Mouse (Mus musculus): ENCODE measurements around the gene Coq7. TPM values are rescaled to one million over a fixed set of nuclear protein-coding genes. Genes with fewer than 3 reads are reported as not detected.

Gene Coq7
- polyA plus RNA-seq (2016; fragmentation: Nextera tagmentation; extraction: Ambion mirVana): 100 and 101 TPM in 2 replicates

GRCm38 (mm10) chr7:118533178-118533578 lies at the start of gene Coq7:
TSS of gene Coq7 (minus strand) at chr7:118533356.
- peak; percentile 100 for ATAC-seq (ENCODE audit: low FRiP score, low read depth)
- H3K4me1 ChIP-seq: no peaks in the 10 kb centered on the region
- peak within 1 kb of the TSS; percentile 90 for H3K27ac ChIP-seq
- peak within 1 kb of the TSS; percentile 69 for H3K4me2 ChIP-seq (replicated peaks)
- no peaks in the 10 kb centered on the region for H3K27me3 ChIP-seq (replicated peaks)
- H3K36me3 ChIP-seq: peaks cover 9% of the 10 kb centered on the region
- H3K9ac ChIP-seq: peak within 1 kb of the TSS; percentile 68
- peak within 1 kb of the TSS; percentile 71 for H3K4me3 ChIP-seq
- WGBS: 0% methylated on average over 31 of the region's 31 CpGs
- no peaks in the 10 kb centered on the region for H3K9me3 ChIP-seq

- Histone ChIP-seq H3K4me2 (replicated peaks) (no peak overlapping the region), H3K9ac (no peak overlapping the region), H3K4me3 (no peak overlapping the region), H3K27me3 (replicated peaks) (no peaks in the 10 kb centered on the region), H3K27ac (no peak overlapping the region), H3K9me3 (peaks cover 10% of the 10 kb centered on the region; the same call in 1 of the 2 replicates), H3K4me1 (peaks cover 10% of the 10 kb centered on the region), H3K36me3 (0 out of 2 replicates have a peak, but pooled peaks cover 2% of the 10 kb centered on the region)
- ATAC-seq (ENCODE audit: low FRiP score, low read depth): no peak
- 48% methylated on average over 2 of the region's 2 CpGs for WGBS
Measured at GRCm38 (mm10) chr7:118579938-118580337, 46.8 kb upstream of the Coq7 start.

GRCm38 (mm10) chr7:118578269-118578668 lies 45.1 kb upstream of the Coq7 start:
- Histone ChIP-seq H3K4me1 (peaks cover 6% of the 10 kb centered on the region; the same call in 1 of the 2 replicates), H3K9ac (no peak overlapping the region), H3K9me3 (peaks cover 13% of the 10 kb centered on the region; the same call in 1 of the 2 replicates), H3K4me3 (no peak overlapping the region), H3K27ac (no peak overlapping the region), H3K4me2 (replicated peaks) (no peak overlapping the region), H3K36me3 (peaks cover 7% of the 10 kb centered on the region; the same call in 1 of the 2 replicates), H3K27me3 (replicated peaks) (no peaks in the 10 kb centered on the region)
- 64% methylated on average over 3 of the region's 3 CpGs for WGBS
- no peak for ATAC-seq (ENCODE audit: low FRiP score, low read depth)

GRCm38 (mm10) chr7:118572039-118572438 lies 38.9 kb upstream of the Coq7 start:
- Histone ChIP-seq H3K9ac (no peak overlapping the region), H3K4me1 (peaks cover 16% of the 10 kb centered on the region), H3K27me3 (replicated peaks) (no peaks in the 10 kb centered on the region), H3K4me3 (no peak overlapping the region), H3K9me3 (0 out of 2 replicates have a peak, but pooled peaks cover 8% of the 10 kb centered on the region), H3K27ac (no peak overlapping the region), H3K4me2 (replicated peaks) (no peak overlapping the region), H3K36me3 (peaks cover 5% of the 10 kb centered on the region; the same call in 1 of the 2 replicates)
- WGBS: 45% methylated on average over 5 of the region's 5 CpGs
- ATAC-seq (ENCODE audit: low FRiP score, low read depth): no peak

- Histone ChIP-seq H3K9me3 (0 out of 2 replicates have a peak, but pooled peaks cover 8% of the 10 kb centered on the region), H3K27me3 (replicated peaks) (no peaks in the 10 kb centered on the region), H3K4me1 (peaks cover 16% of the 10 kb centered on the region), H3K27ac (no peak overlapping the region), H3K36me3 (peaks cover 5% of the 10 kb centered on the region; the same call in 1 of the 2 replicates), H3K9ac (no peak overlapping the region), H3K4me2 (replicated peaks) (no peak overlapping the region), H3K4me3 (no peak overlapping the region)
- no peak for ATAC-seq (ENCODE audit: low FRiP score, low read depth)
- WGBS: 60% methylated on average over 5 of the region's 5 CpGs
Measured at GRCm38 (mm10) chr7:118571350-118571749, 38.2 kb upstream of the Coq7 start.

- Histone ChIP-seq H3K27ac (no peak overlapping the region), H3K27me3 (replicated peaks) (no peaks in the 10 kb centered on the region), H3K9ac (no peak overlapping the region), H3K4me3 (no peak overlapping the region), H3K4me2 (replicated peaks) (no peak overlapping the region), H3K4me1 (peaks cover 16% of the 10 kb centered on the region), H3K36me3 (peaks cover 5% of the 10 kb centered on the region), H3K9me3 (0 out of 2 replicates have a peak, but pooled peaks cover 8% of the 10 kb centered on the region)
- peak; percentile 71 for ATAC-seq (ENCODE audit: low FRiP score, low read depth)
- 45% methylated on average over 6 of the region's 6 CpGs for WGBS
Measured at GRCm38 (mm10) chr7:118569121-118569543, 36.0 kb upstream of the Coq7 start.

GRCm38 (mm10) chr7:118554290-118554689 lies 21.1 kb upstream of the Coq7 start:
- H3K4me2 ChIP-seq (replicated peaks): no peak overlapping the region
- H3K36me3 ChIP-seq: peaks cover 70% of the 10 kb centered on the region
- no peak for ATAC-seq (ENCODE audit: low FRiP score, low read depth)
- H3K9ac ChIP-seq: no peak overlapping the region
- H3K9me3 ChIP-seq: no peaks in the 10 kb centered on the region
- H3K4me1 ChIP-seq: no peaks in the 10 kb centered on the region
- H3K27me3 ChIP-seq (replicated peaks): no peaks in the 10 kb centered on the region
- no peak overlapping the region for H3K4me3 ChIP-seq
- no peak overlapping the region for H3K27ac ChIP-seq
- WGBS: 61% methylated on average over 2 of the region's 2 CpGs

- H3K4me3 ChIP-seq: no peak overlapping the region
- H3K36me3 ChIP-seq: peaks cover 70% of the 10 kb centered on the region
- 74% methylated on average over 4 of the region's 4 CpGs for WGBS
- H3K4me1 ChIP-seq: no peaks in the 10 kb centered on the region
- no peaks in the 10 kb centered on the region for H3K9me3 ChIP-seq
- H3K27me3 ChIP-seq (replicated peaks): no peaks in the 10 kb centered on the region
- H3K27ac ChIP-seq: no peak overlapping the region
- ATAC-seq (ENCODE audit: low FRiP score, low read depth): no peak
- H3K9ac ChIP-seq: no peak overlapping the region
- no peak overlapping the region for H3K4me2 ChIP-seq (replicated peaks)
Measured at GRCm38 (mm10) chr7:118553881-118554280, 20.7 kb upstream of the Coq7 start.

- H3K4me1 ChIP-seq: no peaks in the 10 kb centered on the region
- H3K27ac ChIP-seq: no peak overlapping the region
- no peak overlapping the region for H3K4me2 ChIP-seq (replicated peaks)
- no peak overlapping the region for H3K4me3 ChIP-seq
- peaks cover 62% of the 10 kb centered on the region for H3K36me3 ChIP-seq
- no peak overlapping the region for H3K9ac ChIP-seq
- no peak for ATAC-seq (ENCODE audit: low FRiP score, low read depth)
- H3K9me3 ChIP-seq: no peaks in the 10 kb centered on the region
- 72% methylated on average over 10 of the region's 10 CpGs for WGBS
- no peaks in the 10 kb centered on the region for H3K27me3 ChIP-seq (replicated peaks)
Measured at GRCm38 (mm10) chr7:118547451-118547850, 14.3 kb upstream of the Coq7 start.

GRCm38 (mm10) chr7:118544128-118544527 lies 11.0 kb upstream of the Coq7 start:
- H3K9ac ChIP-seq: no peak overlapping the region
- no peaks in the 10 kb centered on the region for H3K4me1 ChIP-seq
- peaks cover 40% of the 10 kb centered on the region for H3K36me3 ChIP-seq
- H3K4me3 ChIP-seq: no peak overlapping the region
- H3K9me3 ChIP-seq: no peaks in the 10 kb centered on the region
- H3K27me3 ChIP-seq (replicated peaks): no peaks in the 10 kb centered on the region
- 97% methylated on average over 4 of the region's 4 CpGs for WGBS
- ATAC-seq (ENCODE audit: low FRiP score, low read depth): no peak
- H3K27ac ChIP-seq: no peak overlapping the region
- H3K4me2 ChIP-seq (replicated peaks): no peak overlapping the region

GRCm38 (mm10) chr7:118535076-118535475 lies 1.9 kb upstream of the Coq7 start:
- Histone ChIP-seq H3K9ac (no peak overlapping the region), H3K36me3 (peaks cover 10% of the 10 kb centered on the region), H3K4me2 (replicated peaks) (no peak overlapping the region), H3K9me3 (no peaks in the 10 kb centered on the region), H3K4me1 (no peaks in the 10 kb centered on the region), H3K27me3 (replicated peaks) (no peaks in the 10 kb centered on the region), H3K27ac (no peak overlapping the region), H3K4me3 (no peak overlapping the region)
- WGBS: 91% methylated on average over 4 of the region's 4 CpGs
- ATAC-seq (ENCODE audit: low FRiP score, low read depth): no peak

GRCm38 (mm10) chr7:118534326-118534725 lies 1.2 kb upstream of the Coq7 start:
- no peak overlapping the region for H3K4me3 ChIP-seq
- H3K36me3 ChIP-seq: peaks cover 8% of the 10 kb centered on the region
- H3K27ac ChIP-seq: no peak overlapping the region
- H3K4me1 ChIP-seq: no peaks in the 10 kb centered on the region
- H3K9ac ChIP-seq: no peak overlapping the region
- H3K27me3 ChIP-seq (replicated peaks): no peaks in the 10 kb centered on the region
- WGBS: 78% methylated on average over 3 of the region's 3 CpGs
- H3K9me3 ChIP-seq: no peaks in the 10 kb centered on the region
- H3K4me2 ChIP-seq (replicated peaks): no peak overlapping the region
- no peak for ATAC-seq (ENCODE audit: low FRiP score, low read depth)

GRCm38 (mm10) chr7:118532519-118533177 lies 508 bp downstream of the Coq7 start:
- H3K9me3 ChIP-seq: no peaks in the 10 kb centered on the region
- H3K9ac ChIP-seq: peak overlapping the region; percentile 68
- no peaks in the 10 kb centered on the region for H3K27me3 ChIP-seq (replicated peaks)
- H3K4me2 ChIP-seq (replicated peaks): peak overlapping the region; percentile 69
- peak; percentile 97 for ATAC-seq (ENCODE audit: low FRiP score, low read depth)
- H3K36me3 ChIP-seq: peaks cover 8% of the 10 kb centered on the region
- WGBS: under 1% methylated on average over 36 of the region's 36 CpGs
- H3K27ac ChIP-seq: peak overlapping the region; percentile 90
- H3K4me3 ChIP-seq: peak overlapping the region; percentile 71
- no peaks in the 10 kb centered on the region for H3K4me1 ChIP-seq

Data from neural tube, embryonic 12.5 days (tissue).